Mouse (Mus musculus) kidney, adult 2 months (tissue): Measurements from ENCODE around the gene Adgrf3.

Source experiments
- CTCF ChIP-seq: fragments of 200-500 bp; conservative IDR thresholded peaks from 2 replicates; pipeline ENCODE4 v1.5.1; 2011; ENCODE audit warnings: low read depth, mild to moderate bottlenecking, control low read depth, low read length, moderate library complexity, mixed read lengths; ENCODE audit not compliant: insufficient read depth, insufficient read length
- POLR2A ChIP-seq: fragments of 200-500 bp; IDR thresholded peaks from one replicate; pipeline ENCODE4 v1.6.1; 2011; ENCODE audit warnings: low read depth, low read length, control low read depth

- no peak for TF ChIP-seq CTCF
- TF ChIP-seq POLR2A: no peak
Measured at GRCm38 (mm10) chr5:30152413-30152812, 53.1 kb downstream of the Adgrf3 start.
